Mouse (Mus musculus): ENCODE data around the gene Atp11a. TPM values are rescaled to one million over a fixed set of nuclear protein-coding genes. Genes with fewer than 3 reads are reported as not detected.

Atp11a gene
- polyA plus RNA-seq, 1 experiment = 23.2 TPM

- Histone ChIP-seq H3K36me3 (ENCODE audit: control insufficient read depth, insufficient read depth, low read length) (no peaks in the 10 kb centered on the region), H3K27me3 (ENCODE audit: control insufficient read depth, insufficient read depth, low read length) (no peaks in the 10 kb centered on the region), H3K27ac (ENCODE audit: insufficient read depth, low read length) (no peak overlapping the region), H3K4me3 (ENCODE audit: extremely low read depth, insufficient read depth, insufficient read length) (no peak overlapping the region), H3K4me1 (ENCODE audit: control insufficient read depth, insufficient read depth, insufficient read length) (no peaks in the 10 kb centered on the region)
- WGBS = 86% methylated on average over 7 of the region's 7 CpGs
- TF ChIP-seq POLR2A (IDR thresholded peaks at IDR 0.05; ENCODE audit: low read depth, low read length) (no peak), CTCF (IDR thresholded peaks at IDR 0.05; ENCODE audit: extremely low read depth, insufficient read depth, insufficient read length, insufficient replicate concordance) (no peak)
- DNase-seq (ENCODE audit: low read depth in 1 of 2, low spot score in 2 of 2) = no peak
These were observed 75.1 kb downstream of the Atp11a start for GRCm38 (mm10) chr8:12831659-12832589.

DNA sequence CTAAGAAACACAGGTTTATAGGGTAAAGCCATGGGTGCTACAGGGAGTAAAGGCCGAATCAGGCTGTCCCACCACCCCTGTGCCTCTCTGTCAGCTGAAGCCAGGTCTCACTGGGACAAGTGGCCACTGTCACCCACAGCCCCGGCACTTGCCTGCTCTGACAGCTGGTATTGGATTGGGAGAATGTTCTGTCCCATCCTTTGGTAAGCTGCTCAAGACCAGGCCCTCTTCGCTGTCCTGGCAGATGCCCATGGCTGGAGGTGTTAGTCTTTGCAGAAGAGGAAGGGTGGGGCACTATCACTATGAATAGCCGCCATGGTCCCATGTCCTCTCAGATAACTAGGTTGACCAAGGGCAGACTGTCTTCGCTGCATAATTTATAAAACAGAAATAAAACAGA, 76.8 kb downstream of the Atp11a start:
- Histone ChIP-seq H3K27ac (ENCODE audit: insufficient read depth, low read length) (no peak overlapping the region), H3K27me3 (ENCODE audit: control insufficient read depth, insufficient read depth, low read length) (no peaks in the 10 kb centered on the region), H3K4me3 (ENCODE audit: extremely low read depth, insufficient read depth, insufficient read length) (no peak overlapping the region), H3K4me1 (ENCODE audit: control insufficient read depth, insufficient read depth, insufficient read length) (no peaks in the 10 kb centered on the region), H3K36me3 (ENCODE audit: control insufficient read depth, insufficient read depth, low read length) (peaks cover 1% of the 10 kb centered on the region; the same call in 1 of the 2 replicates)
- WGBS = 91% methylated on average over 5 of the region's 5 CpGs
- no peak for TF ChIP-seq CTCF (IDR thresholded peaks at IDR 0.05; ENCODE audit: extremely low read depth, insufficient read depth, insufficient read length, insufficient replicate concordance)
- TF ChIP-seq POLR2A (IDR thresholded peaks at IDR 0.05; ENCODE audit: low read depth, low read length) = no peak
- no peak for DNase-seq (ENCODE audit: low read depth in 1 of 2, low spot score in 2 of 2)

- peaks cover 3% of the 10 kb centered on the region; the same call in 1 of the 2 replicates for H3K36me3 ChIP-seq (ENCODE audit: control insufficient read depth, insufficient read depth, low read length)
- no peak overlapping the region for H3K4me3 ChIP-seq (ENCODE audit: extremely low read depth, insufficient read depth, insufficient read length)
- 89% methylated on average over 7 of the region's 7 CpGs for WGBS
- no peaks in the 10 kb centered on the region for H3K27me3 ChIP-seq (ENCODE audit: control insufficient read depth, insufficient read depth, low read length)
- DNase-seq (ENCODE audit: low read depth in 1 of 2, low spot score in 2 of 2) = no peak
- H3K4me1 ChIP-seq (ENCODE audit: control insufficient read depth, insufficient read depth, insufficient read length) = no peaks in the 10 kb centered on the region
- H3K27ac ChIP-seq (ENCODE audit: insufficient read depth, low read length) = no peak overlapping the region
- TF ChIP-seq POLR2A (IDR thresholded peaks at IDR 0.05; ENCODE audit: low read depth, low read length) (no peak), CTCF (IDR thresholded peaks at IDR 0.05; ENCODE audit: extremely low read depth, insufficient read depth, insufficient read length, insufficient replicate concordance) (no peak)
These were observed 84.0 kb downstream of the Atp11a start for GRCm38 (mm10) chr8:12840834-12841233.

- TF ChIP-seq POLR2A (IDR thresholded peaks at IDR 0.05; ENCODE audit: low read depth, low read length) = no peak
- TF ChIP-seq CTCF (IDR thresholded peaks at IDR 0.05; ENCODE audit: extremely low read depth, insufficient read depth, insufficient read length, insufficient replicate concordance) = no peak
- 93% methylated on average over 11 of the region's 11 CpGs for WGBS
- Histone ChIP-seq H3K27ac (ENCODE audit: insufficient read depth, low read length) (no peak overlapping the region), H3K4me3 (ENCODE audit: extremely low read depth, insufficient read depth, insufficient read length) (no peak overlapping the region), H3K36me3 (ENCODE audit: control insufficient read depth, insufficient read depth, low read length) (peaks cover 3% of the 10 kb centered on the region; the same call in 1 of the 2 replicates), H3K27me3 (ENCODE audit: control insufficient read depth, insufficient read depth, low read length) (no peaks in the 10 kb centered on the region), H3K4me1 (ENCODE audit: control insufficient read depth, insufficient read depth, insufficient read length) (no peaks in the 10 kb centered on the region)
- no peak for DNase-seq (ENCODE audit: low read depth in 1 of 2, low spot score in 2 of 2)
These were observed 85.7 kb downstream of the Atp11a start for GRCm38 (mm10) chr8:12842342-12842995.

GRCm38 (mm10) chr8:12844347-12844950, 87.6 kb downstream of the Atp11a start:
- H3K27ac ChIP-seq (ENCODE audit: insufficient read depth, low read length) = no peak overlapping the region
- H3K36me3 ChIP-seq (ENCODE audit: control insufficient read depth, insufficient read depth, low read length) = peaks cover 2% of the 10 kb centered on the region; the same call in 1 of the 2 replicates
- no peak for DNase-seq (ENCODE audit: low read depth in 1 of 2, low spot score in 2 of 2)
- 97% methylated on average over 16 of the region's 16 CpGs for WGBS
- no peaks in the 10 kb centered on the region for H3K27me3 ChIP-seq (ENCODE audit: control insufficient read depth, insufficient read depth, low read length)
- H3K4me3 ChIP-seq (ENCODE audit: extremely low read depth, insufficient read depth, insufficient read length) = no peak overlapping the region
- H3K4me1 ChIP-seq (ENCODE audit: control insufficient read depth, insufficient read depth, insufficient read length) = no peaks in the 10 kb centered on the region
- TF ChIP-seq POLR2A (IDR thresholded peaks at IDR 0.05; ENCODE audit: low read depth, low read length) (no peak), CTCF (IDR thresholded peaks at IDR 0.05; ENCODE audit: extremely low read depth, insufficient read depth, insufficient read length, insufficient replicate concordance) (no peak)

DNA sequence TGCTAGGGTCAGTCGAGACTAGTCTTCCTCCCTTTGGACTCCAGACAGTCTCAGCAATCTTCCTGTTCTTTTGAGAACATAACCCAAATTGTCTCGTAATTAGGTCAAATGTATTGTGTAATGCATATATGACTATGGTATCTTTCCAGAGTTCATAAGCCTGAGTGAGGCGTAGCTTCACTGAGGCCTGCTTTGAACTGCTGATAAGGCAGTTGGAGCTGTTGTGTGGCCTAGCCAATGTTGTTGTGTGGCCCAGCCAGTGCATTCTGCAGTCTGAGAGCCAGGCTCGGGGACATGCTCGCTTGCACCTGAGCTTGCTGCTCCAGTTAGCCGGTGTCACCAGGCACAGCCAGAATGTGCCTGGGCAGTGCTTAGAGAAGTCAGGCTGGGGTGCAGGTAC, 89.6 kb downstream of the Atp11a start:
- 94% methylated on average over 6 of the region's 6 CpGs for WGBS
- H3K4me3 ChIP-seq (ENCODE audit: extremely low read depth, insufficient read depth, insufficient read length) = no peak overlapping the region
- no peaks in the 10 kb centered on the region for H3K27me3 ChIP-seq (ENCODE audit: control insufficient read depth, insufficient read depth, low read length)
- DNase-seq (ENCODE audit: low read depth in 1 of 2, low spot score in 2 of 2) = no peak
- no peaks in the 10 kb centered on the region for H3K4me1 ChIP-seq (ENCODE audit: control insufficient read depth, insufficient read depth, insufficient read length)
- no peak overlapping the region for H3K27ac ChIP-seq (ENCODE audit: insufficient read depth, low read length)
- TF ChIP-seq CTCF (IDR thresholded peaks at IDR 0.05; ENCODE audit: extremely low read depth, insufficient read depth, insufficient read length, insufficient replicate concordance) = no peak
- TF ChIP-seq POLR2A (IDR thresholded peaks at IDR 0.05; ENCODE audit: low read depth, low read length) = no peak
- H3K36me3 ChIP-seq (ENCODE audit: control insufficient read depth, insufficient read depth, low read length) = peaks cover 2% of the 10 kb centered on the region; the same call in 1 of the 2 replicates

Measured in spleen, adult 2 months (tissue).